Mouse (Mus musculus): ENCODE data around the gene Slc15a5.

GRCm38 (mm10) chr6:137980413-137980812 is 99.3 kb downstream of the Slc15a5 start:
- TF ChIP-seq POLR2A (IDR thresholded peaks at IDR 0.05; ENCODE audit: insufficient read depth, low read depth, low read length), result no peak
- TF ChIP-seq CTCF (IDR thresholded peaks at IDR 0.05), result no peak
